Mouse (Mus musculus) myocyte (in vitro differentiated cells): ENCODE data around the gene Pknox2. TPM values are rescaled to one million over a fixed set of nuclear protein-coding genes. Genes with fewer than 3 reads are reported as not detected.

Experiments
- H3K27me3 ChIP-seq: one replicate; pipeline ENCODE4 v1.6.1; 2011; ENCODE audit not compliant: control insufficient read depth, insufficient read depth, insufficient read length
- H3K36me3 ChIP-seq: one replicate; pipeline ENCODE4 v1.6.1; 2011; ENCODE audit not compliant: control insufficient read depth, insufficient read depth
- H3K4me2 ChIP-seq: one replicate; pipeline ENCODE4 v1.6.1; 2011; ENCODE audit warnings: low read depth, control low read depth
- H3K4me3 ChIP-seq: one replicate; pipeline ENCODE4 v1.5.1; 2011; ENCODE audit warnings: mild to moderate bottlenecking, control low read depth, moderate library complexity
- H3K79me2 ChIP-seq: one replicate; pipeline ENCODE4 v1.6.1; 2011; ENCODE audit not compliant: control insufficient read depth, insufficient read depth
- H3ac ChIP-seq: one replicate; pipeline ENCODE4 v1.6.1; 2011; ENCODE audit not compliant: control insufficient read depth, insufficient read length
- CEBPB ChIP-seq: IDR thresholded peaks from 2 replicates; pipeline ENCODE4 v1.6.1; 2011; ENCODE audit warnings: mild to moderate bottlenecking, moderate library complexity; ENCODE audit not compliant: poor library complexity, insufficient read depth, severe bottlenecking
- E2F4 ChIP-seq: IDR thresholded peaks from one replicate; pipeline ENCODE4 v1.6.1; 2011; ENCODE audit warnings: mild to moderate bottlenecking, control low read depth, moderate library complexity; ENCODE audit not compliant: insufficient read depth
- MAX ChIP-seq: IDR thresholded peaks from one replicate; pipeline ENCODE4 v1.6.1; 2011; ENCODE audit warnings: low read depth, mild to moderate bottlenecking, control low read depth
- MYOD1 ChIP-seq, 3 experiments: IDR thresholded peaks; one replicate each; pipeline ENCODE4 v1.6.1; 2011; ENCODE audit warnings: control low read depth in 2 of 3, low read depth in 2 of 3, mild to moderate bottlenecking in 2 of 3, moderate library complexity in 1 of 3; ENCODE audit not compliant: insufficient read length in 2 of 3, control insufficient read depth in 1 of 3
- MYOG ChIP-seq, 3 experiments: IDR thresholded peaks; one replicate each; pipeline ENCODE4 v1.6.1; 2011; ENCODE audit warnings: control low read depth in 2 of 3, low read depth in 2 of 3, mild to moderate bottlenecking in 2 of 3; ENCODE audit not compliant: insufficient read length in 2 of 3, control insufficient read depth in 1 of 3, insufficient read depth in 1 of 3
- POLR2A ChIP-seq: IDR thresholded peaks from one replicate; pipeline ENCODE4 v1.6.1; 2011; ENCODE audit warnings: low read depth, mild to moderate bottlenecking, control low read depth, moderate library complexity; ENCODE audit not compliant: insufficient read length
- POLR2AphosphoS2 ChIP-seq: IDR thresholded peaks from one replicate; pipeline ENCODE4 v1.6.1; 2011; ENCODE audit warnings: low read depth, control low read depth; ENCODE audit not compliant: insufficient read length
- REST ChIP-seq: IDR thresholded peaks from one replicate; pipeline ENCODE4 v1.6.1; 2011; ENCODE audit warnings: mild to moderate bottlenecking, control low read depth, moderate library complexity; ENCODE audit not compliant: insufficient read depth, insufficient read length
- SRF ChIP-seq: IDR thresholded peaks from one replicate; pipeline ENCODE4 v1.6.1; 2011; ENCODE audit warnings: low read depth; ENCODE audit not compliant: control insufficient read depth, insufficient read length
- TCF12 ChIP-seq: IDR thresholded peaks from one replicate; pipeline ENCODE4 v1.6.1; 2011; ENCODE audit warnings: mild to moderate bottlenecking, control low read depth; ENCODE audit not compliant: poor library complexity, insufficient read depth, severe bottlenecking
- TCF3 ChIP-seq: IDR thresholded peaks from one replicate; pipeline ENCODE4 v1.6.1; 2011; ENCODE audit warnings: low read depth, control low read depth; ENCODE audit not compliant: insufficient read length
- USF1 ChIP-seq: IDR thresholded peaks from one replicate; pipeline ENCODE4 v1.6.1; 2011; ENCODE audit warnings: low read depth, mild to moderate bottlenecking, control low read depth, moderate library complexity
- polyA plus RNA-seq: library from polyadenylated mRNA; unstranded; fragments of >200 nt; fragmentation: generic; extraction: Trizol; gene quantifications from one replicate; pipeline ENCODE4 v1.2.1, GENCODE M21; 2012; ENCODE audit warnings: missing spikeins

Gene Pknox2
- polyA plus RNA-seq, 1 experiment: 20.4 TPM

GRCm38 (mm10) chr9:37146353-37146602 lies 929 bp downstream of the Pknox2 start:
- no peaks in the 10 kb centered on the region for H3K27me3 ChIP-seq
- TF ChIP-seq MAX: no peak
- TF ChIP-seq TCF12: no peak
- no peak for TF ChIP-seq MYOD1 (IDR thresholded peaks at IDR 0.05; ENCODE audit: control insufficient read depth in 1 of 3, insufficient read length in 2 of 3, low read depth in 2 of 3)
- no peak for TF ChIP-seq POLR2AphosphoS2
- no peak for TF ChIP-seq MYOG (IDR thresholded peaks at IDR 0.05; ENCODE audit: control insufficient read depth in 1 of 3, insufficient read depth in 1 of 3, insufficient read length in 2 of 3, low read depth in 2 of 3)
- no peak for TF ChIP-seq SRF
- TF ChIP-seq POLR2A: no peak
- TF ChIP-seq USF1: no peak
- no peak for TF ChIP-seq E2F4
- no peak for TF ChIP-seq REST
- TF ChIP-seq CEBPB: no peak
- TF ChIP-seq TCF3: no peak
- H3K36me3 ChIP-seq: no peaks in the 10 kb centered on the region
- peak overlapping the region; percentile 87 for H3K4me2 ChIP-seq
- peak overlapping the region; percentile 87 for H3ac ChIP-seq
- peaks cover 32% of the 10 kb centered on the region for H3K79me2 ChIP-seq
- peak overlapping the region; percentile 80 for H3K4me3 ChIP-seq

DNA sequence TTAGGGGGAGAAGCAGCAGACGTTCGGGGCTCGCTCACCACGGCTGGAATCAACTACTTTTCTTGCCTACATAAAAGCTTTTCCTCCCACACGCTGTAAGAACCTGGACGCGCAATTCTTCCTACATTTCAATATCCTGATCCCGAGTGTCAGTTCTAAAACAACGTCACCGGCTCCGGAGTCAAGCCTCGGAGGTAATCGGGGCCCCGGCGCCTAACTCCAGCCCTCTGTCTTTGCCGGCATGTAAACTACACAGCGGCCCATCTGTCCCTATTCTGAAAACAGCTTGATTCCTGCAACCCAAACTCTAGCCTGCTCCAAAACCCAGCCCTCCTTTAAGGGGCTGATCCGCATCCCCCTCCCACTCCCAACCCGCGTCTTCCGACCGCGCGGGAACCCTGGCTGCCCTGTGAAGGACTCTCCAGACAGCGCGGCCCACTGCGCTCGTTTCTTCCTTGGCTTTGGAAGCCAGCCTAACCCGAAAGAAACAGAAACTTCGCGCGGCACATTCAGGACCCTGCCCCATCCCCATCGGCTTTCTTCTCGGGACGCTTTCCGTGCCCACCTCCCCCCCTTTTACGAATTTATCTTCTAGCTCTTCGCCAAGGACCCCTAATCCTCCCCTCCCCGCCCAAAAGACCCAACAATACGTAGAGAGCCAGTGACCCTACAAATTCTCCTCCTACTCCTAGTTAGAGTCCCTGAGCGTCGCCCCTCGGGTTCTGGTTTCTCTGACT lies 1.4 kb downstream of the Pknox2 start:
- H3K4me2 ChIP-seq: peak overlapping the region; percentile 87
- H3K79me2 ChIP-seq: peaks cover 32% of the 10 kb centered on the region
- H3K36me3 ChIP-seq: no peaks in the 10 kb centered on the region
- no peaks in the 10 kb centered on the region for H3K27me3 ChIP-seq
- TF ChIP-seq POLR2AphosphoS2 (no peak), USF1 (no peak), MYOD1 (IDR thresholded peaks at IDR 0.05; ENCODE audit: control insufficient read depth in 1 of 3, insufficient read length in 2 of 3, low read depth in 2 of 3) (no peak), SRF (no peak), REST (no peak), CEBPB (no peak), TCF12 (no peak), MYOG (IDR thresholded peaks at IDR 0.05; ENCODE audit: control insufficient read depth in 1 of 3, insufficient read depth in 1 of 3, insufficient read length in 2 of 3, low read depth in 2 of 3) (no peak), TCF3 (no peak), E2F4 (no peak), POLR2A (no peak)
- H3K4me3 ChIP-seq: peak overlapping the region; percentile 80
- peak overlapping the region; percentile 87 for H3ac ChIP-seq

GRCm38 (mm10) chr9:37145151-37145615 lies 2.0 kb downstream of the Pknox2 start:
- H3K79me2 ChIP-seq: peaks cover 32% of the 10 kb centered on the region
- peak overlapping the region; percentile 87 for H3K4me2 ChIP-seq
- peak; percentile 27 for TF ChIP-seq POLR2A
- TF ChIP-seq CEBPB: no peak
- TF ChIP-seq TCF12: no peak
- no peak for TF ChIP-seq TCF3
- TF ChIP-seq E2F4: no peak
- no peak for TF ChIP-seq POLR2AphosphoS2
- TF ChIP-seq SRF: no peak
- TF ChIP-seq USF1: no peak
- TF ChIP-seq REST: no peak
- H3K36me3 ChIP-seq: no peaks in the 10 kb centered on the region
- peak overlapping the region; percentile 87 for H3ac ChIP-seq
- H3K4me3 ChIP-seq: peak overlapping the region; percentile 80
- H3K27me3 ChIP-seq: no peaks in the 10 kb centered on the region

- H3K4me3 ChIP-seq: peak overlapping the region; percentile 80
- H3K36me3 ChIP-seq: no peaks in the 10 kb centered on the region
- no peaks in the 10 kb centered on the region for H3K27me3 ChIP-seq
- H3K4me2 ChIP-seq: peak overlapping the region; percentile 87
- peak overlapping the region; percentile 87 for H3ac ChIP-seq
- peaks cover 32% of the 10 kb centered on the region for H3K79me2 ChIP-seq
- no peak for TF ChIP-seq E2F4
- no peak for TF ChIP-seq TCF3
- TF ChIP-seq SRF: no peak
- TF ChIP-seq POLR2AphosphoS2: no peak
- TF ChIP-seq MYOG (IDR thresholded peaks at IDR 0.05; ENCODE audit: control insufficient read depth in 1 of 3, insufficient read depth in 1 of 3, insufficient read length in 2 of 3, low read depth in 2 of 3): no peak
- TF ChIP-seq CEBPB: no peak
- no peak for TF ChIP-seq REST
- TF ChIP-seq MYOD1 (IDR thresholded peaks at IDR 0.05; ENCODE audit: control insufficient read depth in 1 of 3, insufficient read length in 2 of 3, low read depth in 2 of 3): no peak
- no peak for TF ChIP-seq POLR2A
- TF ChIP-seq USF1: no peak
- TF ChIP-seq TCF12: no peak
- no peak for TF ChIP-seq MAX
These were observed 2.5 kb downstream of the Pknox2 start for GRCm38 (mm10) chr9:37144696-37145095.

DNA sequence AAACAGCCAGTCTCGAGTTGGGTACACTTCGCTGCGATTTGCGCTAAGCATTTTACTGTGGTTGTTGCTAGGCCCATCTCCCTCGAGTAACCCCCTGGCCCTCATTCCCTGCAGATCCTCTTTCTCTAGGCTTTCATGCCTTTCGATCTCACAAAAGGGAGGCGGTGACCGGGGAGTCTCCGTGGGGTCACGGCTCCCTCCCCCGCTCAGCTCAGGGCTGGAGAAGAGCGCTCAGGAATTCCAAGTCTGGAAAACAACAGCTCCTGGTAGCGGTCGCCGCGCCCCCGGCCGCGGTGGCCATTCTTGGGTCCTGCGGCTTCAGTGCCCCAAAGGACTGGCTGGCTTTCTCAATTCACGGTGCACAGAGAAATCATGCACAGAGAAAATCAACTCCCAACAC lies 3.0 kb downstream of the Pknox2 start:
- Histone ChIP-seq H3K27me3 (no peaks in the 10 kb centered on the region), H3K36me3 (no peaks in the 10 kb centered on the region), H3K4me2 (peak overlapping the region; percentile 87), H3K4me3 (peak overlapping the region; percentile 80), H3ac (no peak overlapping the region), H3K79me2 (peaks cover 32% of the 10 kb centered on the region)
- TF ChIP-seq POLR2A (no peak), CEBPB (no peak), E2F4 (no peak)
